Mouse (Mus musculus): Measurements from ENCODE around the gene Grin2a. TPM values are rescaled to one million over a fixed set of nuclear protein-coding genes. Genes with fewer than 3 reads are reported as not detected.

The Grin2a gene
- total and polyA plus RNA-seq, 2 experiments from 2014 or later = 3.7 to 9.9 TPM

DNA sequence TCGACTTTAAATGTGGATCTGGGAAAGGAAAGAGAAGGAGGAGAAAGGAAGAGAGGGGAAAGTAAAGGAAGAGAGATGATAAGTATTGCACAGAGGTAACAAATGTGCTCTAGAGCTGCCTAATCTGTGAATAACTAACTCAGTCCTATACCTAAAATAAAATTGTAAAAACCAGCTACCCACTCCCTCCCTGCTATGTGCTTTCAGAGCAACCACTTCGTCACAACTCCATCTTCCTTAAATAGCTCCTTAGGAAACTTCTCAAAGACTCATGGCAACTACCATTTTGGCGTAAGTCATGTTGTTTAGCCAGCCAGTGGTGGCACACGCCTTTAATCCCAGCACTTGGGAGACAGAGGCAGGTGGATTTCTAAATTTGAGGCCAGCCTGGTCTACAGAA lies 301.3 kb downstream of the Grin2a start:
- Histone ChIP-seq H3K27ac (ENCODE audit: low read depth, low read length) (no peak overlapping the region), H3K27me3 (ENCODE audit: insufficient read depth, low read length) (no peaks in the 10 kb centered on the region), H3K9me3 (ENCODE audit: low read length) (no peaks in the 10 kb centered on the region), H3K4me3 (ENCODE audit: low read depth, low read length) (no peak overlapping the region), H3K4me2 (ENCODE audit: low read depth) (no peak overlapping the region), H3K4me1 (ENCODE audit: insufficient read depth) (no peaks in the 10 kb centered on the region), H3K9ac (no peak overlapping the region), H3K36me3 (ENCODE audit: insufficient read depth) (no peaks in the 10 kb centered on the region)
- ATAC-seq = no peak
- no peak for TF ChIP-seq CTCF (IDR thresholded peaks at IDR 0.05; ENCODE audit: low read depth)
- 78% methylated on average over 4 of the region's 4 CpGs for WGBS
- no peak for DNase-seq

- peak; percentile 82 for ATAC-seq
- WGBS = 11% methylated on average over 1 of the region's 1 CpGs
- TF ChIP-seq CTCF (IDR thresholded peaks at IDR 0.05; ENCODE audit: low read depth) = no peak
- Histone ChIP-seq H3K4me2 (ENCODE audit: low read depth) (no peak overlapping the region), H3K36me3 (ENCODE audit: insufficient read depth) (no peaks in the 10 kb centered on the region), H3K27me3 (ENCODE audit: insufficient read depth, low read length) (no peaks in the 10 kb centered on the region), H3K4me1 (ENCODE audit: insufficient read depth) (no peaks in the 10 kb centered on the region), H3K9ac (no peak overlapping the region), H3K4me3 (ENCODE audit: low read depth, low read length) (no peak overlapping the region), H3K9me3 (ENCODE audit: low read length) (no peaks in the 10 kb centered on the region), H3K27ac (ENCODE audit: low read depth, low read length) (no peak overlapping the region)
- peak; percentile 63 for DNase-seq
Observed at GRCm38 (mm10) chr16:9688523-9689140, 306.7 kb downstream of the Grin2a start.

DNA sequence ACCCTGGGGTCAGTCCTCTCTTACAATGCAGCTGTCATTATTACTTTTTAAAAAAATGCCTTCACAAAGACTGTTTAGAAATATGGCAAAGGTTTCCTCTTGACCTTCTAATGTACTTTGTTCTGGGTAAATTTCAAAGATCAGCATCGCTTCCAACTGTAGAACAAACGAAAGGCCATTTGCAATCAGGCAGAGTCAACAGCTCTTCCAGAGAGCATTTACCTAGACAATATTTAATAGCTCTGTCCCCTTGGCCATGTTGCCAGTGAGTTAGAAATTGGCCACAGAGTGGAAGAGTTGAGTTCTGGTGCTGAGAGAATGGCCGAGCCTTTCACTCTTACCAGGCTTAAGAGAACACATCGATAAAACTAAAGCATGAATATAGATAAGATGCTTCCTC lies 314.8 kb downstream of the Grin2a start:
- no peaks in the 10 kb centered on the region for H3K9me3 ChIP-seq (ENCODE audit: low read length)
- WGBS = 68% methylated on average over 4 of the region's 4 CpGs
- no peak for TF ChIP-seq CTCF (IDR thresholded peaks at IDR 0.05; ENCODE audit: low read depth)
- no peak overlapping the region for H3K4me3 ChIP-seq (ENCODE audit: low read depth, low read length)
- no peaks in the 10 kb centered on the region for H3K36me3 ChIP-seq (ENCODE audit: insufficient read depth)
- ATAC-seq = no peak
- no peaks in the 10 kb centered on the region; the same call in 1 of the 2 replicates for H3K4me1 ChIP-seq (ENCODE audit: insufficient read depth)
- no peak overlapping the region for H3K27ac ChIP-seq (ENCODE audit: low read depth, low read length)
- no peaks in the 10 kb centered on the region for H3K27me3 ChIP-seq (ENCODE audit: insufficient read depth, low read length)
- no peak overlapping the region for H3K9ac ChIP-seq
- no peak overlapping the region for H3K4me2 ChIP-seq (ENCODE audit: low read depth)
- DNase-seq = no peak

GRCm38 (mm10) chr16:9679994-9680393 lies 315.4 kb downstream of the Grin2a start:
- TF ChIP-seq CTCF (IDR thresholded peaks at IDR 0.05; ENCODE audit: low read depth) = no peak
- Histone ChIP-seq H3K36me3 (ENCODE audit: insufficient read depth) (no peaks in the 10 kb centered on the region), H3K4me2 (ENCODE audit: low read depth) (no peak overlapping the region), H3K9me3 (ENCODE audit: low read length) (no peaks in the 10 kb centered on the region), H3K9ac (no peak overlapping the region), H3K27me3 (ENCODE audit: insufficient read depth, low read length) (no peaks in the 10 kb centered on the region), H3K4me1 (ENCODE audit: insufficient read depth) (no peaks in the 10 kb centered on the region; the same call in 1 of the 2 replicates), H3K4me3 (ENCODE audit: low read depth, low read length) (no peak overlapping the region), H3K27ac (ENCODE audit: low read depth, low read length) (no peak overlapping the region)
- WGBS = 9% methylated on average over 5 of the region's 5 CpGs
- DNase-seq (no peak), ATAC-seq (no peak)

- WGBS = 36% methylated on average over 7 of the region's 7 CpGs
Observed at GRCm38 (mm10) chr16:9678750-9679149, 316.6 kb downstream of the Grin2a start.

DNA sequence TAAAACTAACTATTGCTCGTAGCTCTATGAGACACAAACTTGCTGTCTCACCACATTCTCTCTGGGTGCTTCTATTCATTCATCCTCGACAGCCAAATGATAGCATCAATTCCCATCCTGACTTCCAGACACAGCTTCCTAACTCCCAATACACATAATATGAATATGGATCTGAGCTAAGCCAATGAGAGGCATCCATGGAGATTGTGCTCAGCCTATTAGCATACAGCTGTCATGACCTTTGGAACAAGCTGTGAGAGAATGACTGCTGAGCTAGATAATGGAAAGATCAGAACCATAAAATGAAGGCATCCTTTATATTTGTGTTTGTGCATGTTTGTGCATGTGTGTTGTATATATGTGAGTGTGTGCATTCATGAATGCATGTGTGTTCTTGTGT lies 323.0 kb downstream of the Grin2a start:
- 61% methylated on average over 2 of the region's 2 CpGs for WGBS
- Histone ChIP-seq H3K4me3 (ENCODE audit: low read depth, low read length) (no peak overlapping the region), H3K27me3 (ENCODE audit: insufficient read depth, low read length) (no peaks in the 10 kb centered on the region), H3K27ac (ENCODE audit: low read depth, low read length) (no peak overlapping the region), H3K36me3 (ENCODE audit: insufficient read depth) (no peaks in the 10 kb centered on the region), H3K4me2 (ENCODE audit: low read depth) (no peak overlapping the region), H3K9me3 (ENCODE audit: low read length) (no peaks in the 10 kb centered on the region), H3K4me1 (ENCODE audit: insufficient read depth) (peaks cover 8% of the 10 kb centered on the region), H3K9ac (no peak overlapping the region)
- DNase-seq (no peak), ATAC-seq (peak; percentile 51; the same call in 1 of the 2 replicates)
- TF ChIP-seq CTCF (IDR thresholded peaks at IDR 0.05; ENCODE audit: low read depth) = no peak

More at GRCm38 (mm10) chr16:9678750-9679149, 316.6 kb downstream of the Grin2a start:
- H3K9me3 ChIP-seq (ENCODE audit: low read length) = no peaks in the 10 kb centered on the region
- no peak overlapping the region for H3K4me2 ChIP-seq (ENCODE audit: low read depth)
- no peak for DNase-seq
- H3K27me3 ChIP-seq (ENCODE audit: insufficient read depth, low read length) = no peaks in the 10 kb centered on the region
- no peak overlapping the region for H3K4me3 ChIP-seq (ENCODE audit: low read depth, low read length)
- no peaks in the 10 kb centered on the region for H3K36me3 ChIP-seq (ENCODE audit: insufficient read depth)
- no peak overlapping the region for H3K27ac ChIP-seq (ENCODE audit: low read depth, low read length)
- ATAC-seq = no peak
- H3K9ac ChIP-seq = no peak overlapping the region
- H3K4me1 ChIP-seq (ENCODE audit: insufficient read depth) = no peaks in the 10 kb centered on the region; the same call in 1 of the 2 replicates
- no peak for TF ChIP-seq CTCF (IDR thresholded peaks at IDR 0.05; ENCODE audit: low read depth)

DNA sequence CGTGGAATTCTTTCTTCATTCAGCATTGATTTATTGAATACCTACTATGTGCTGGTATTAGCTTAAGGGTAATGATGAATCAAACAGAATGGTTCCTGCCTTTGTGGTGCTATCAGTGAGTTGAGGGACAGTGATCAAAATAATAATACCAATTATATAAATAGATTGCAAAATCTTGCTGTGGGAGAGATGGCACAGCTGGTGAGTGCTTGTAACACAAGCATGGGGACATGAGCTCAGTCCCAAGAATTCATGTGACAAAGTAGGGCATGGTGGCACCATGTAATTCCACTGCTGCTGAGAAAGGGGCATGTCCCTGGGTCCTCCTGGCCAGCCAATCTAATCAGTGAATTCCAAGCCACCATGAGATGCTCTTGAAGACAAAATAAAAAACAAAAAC lies 324.1 kb downstream of the Grin2a start:
- 49% methylated on average over 1 of the region's 1 CpGs for WGBS
- H3K27ac ChIP-seq (ENCODE audit: low read depth, low read length) = no peak overlapping the region

More for the DNA sequence above, 324.1 kb downstream of the Grin2a start:
- Histone ChIP-seq H3K27me3 (ENCODE audit: insufficient read depth, low read length) (no peaks in the 10 kb centered on the region), H3K4me1 (ENCODE audit: insufficient read depth) (peaks cover 8% of the 10 kb centered on the region), H3K4me3 (ENCODE audit: low read depth, low read length) (no peak overlapping the region), H3K4me2 (ENCODE audit: low read depth) (no peak overlapping the region), H3K9ac (no peak overlapping the region), H3K36me3 (ENCODE audit: insufficient read depth) (no peaks in the 10 kb centered on the region), H3K9me3 (ENCODE audit: low read length) (no peaks in the 10 kb centered on the region)
- no peak for ATAC-seq
- TF ChIP-seq CTCF (IDR thresholded peaks at IDR 0.05; ENCODE audit: low read depth) = no peak
- DNase-seq = no peak
